ENCODE assay signal across 23 mouse cellular contexts in genomic region chr5:72950252-72950651, GRCm38 (mm10). TPM values are rescaled to one million over a fixed set of nuclear protein-coding genes. Genes with fewer than 3 reads are reported as not detected.
"Had no signal": no experiment of that assay in that cellular context is flagged by ENCODE, and none has a peak within 500 bp of the region (broad histone marks: within the 10 kb centered on the region; RNA-seq: fewer than 3 reads in every experiment).

No protein-coding gene starts in this region.

- H3K4me2 ChIP-seq: lung, embryonic 14.5 days; midbrain, embryonic 11.5 days; midbrain, embryonic 13.5 days; midbrain, embryonic 15.5 days; neural tube, embryonic 12.5 days; stomach, embryonic 15.5 days had no signal

- H3K9ac ChIP-seq: lung, embryonic 14.5 days; midbrain, embryonic 13.5 days; midbrain, embryonic 15.5 days; neural tube, embryonic 12.5 days; stomach, embryonic 15.5 days had no signal

- DNase-seq: lung, adult 18-20 months; lung, embryonic 14.5 days; lung, postnatal 10 days; lung, postnatal 36 days; right cerebral cortex, postnatal 14 days; thymus, adult 18-20 months; thymus, postnatal 14 days; thymus, postnatal 36 days had no signal

- H3K36me3 ChIP-seq: midbrain, embryonic 15.5 days; stomach, embryonic 15.5 days had no signal

- H3K4me1 ChIP-seq: midbrain, embryonic 13.5 days; midbrain, embryonic 15.5 days; neural tube, embryonic 12.5 days; stomach, embryonic 15.5 days had no signal

- H3K9me3 ChIP-seq: megakaryocyte, embryonic 14.5 days; midbrain, embryonic 13.5 days; midbrain, embryonic 15.5 days; neural tube, embryonic 12.5 days; stomach, embryonic 15.5 days had no signal

- H3K27ac ChIP-seq: macrophage; midbrain, embryonic 13.5 days; midbrain, embryonic 15.5 days; neural tube, embryonic 12.5 days; stomach, embryonic 15.5 days had no signal

- H3K27me3 ChIP-seq: megakaryocyte, embryonic 14.5 days; midbrain, embryonic 13.5 days; midbrain, embryonic 15.5 days; neural tube, embryonic 12.5 days; stomach, embryonic 15.5 days had no signal

- H3K4me3 ChIP-seq: megakaryocyte, embryonic 14.5 days; midbrain, embryonic 13.5 days; midbrain, embryonic 15.5 days; neural tube, embryonic 12.5 days; stomach, embryonic 15.5 days had no signal

- ATAC-seq: midbrain, embryonic 13.5 days; midbrain, embryonic 15.5 days had no signal

RNA-seq across cellular contexts. Expression of gene Gm10135, which starts 24.2 kb away (rescaled TPM):
- total RNA-seq: midbrain, postnatal 0 days; monocyte, adult 5-6 weeks had no signal
- polyA plus RNA-seq: liver, embryonic 16.5 days; lung, embryonic 14.5 days; lung, embryonic 16.5 days; macrophage; midbrain, embryonic 11.5 days; midbrain, embryonic 13.5 days; midbrain, embryonic 15.5 days; midbrain, postnatal 0 days; neural tube, embryonic 12.5 days; neural tube, embryonic 14.5 days; spleen, adult 2 months; stomach, embryonic 15.5 days; thymus, postnatal 0 days had no signal

RNA-seq across cellular contexts. Expression of gene Slc10a4, which starts 56.4 kb away (rescaled TPM):
- total RNA-seq: monocyte, adult 5-6 weeks; neutrophil, adult 5-6 weeks had no signal
- polyA plus RNA-seq: macrophage; spleen, adult 2 months had no signal
